Mouse (Mus musculus): ENCODE measurements around the gene Ccdc40. TPM values are rescaled to one million over a fixed set of nuclear protein-coding genes. Genes with fewer than 3 reads are reported as not detected.

The Ccdc40 gene
- total and polyA plus RNA-seq, 2 experiments: 0.09 TPM; not detected in 1

DNA sequence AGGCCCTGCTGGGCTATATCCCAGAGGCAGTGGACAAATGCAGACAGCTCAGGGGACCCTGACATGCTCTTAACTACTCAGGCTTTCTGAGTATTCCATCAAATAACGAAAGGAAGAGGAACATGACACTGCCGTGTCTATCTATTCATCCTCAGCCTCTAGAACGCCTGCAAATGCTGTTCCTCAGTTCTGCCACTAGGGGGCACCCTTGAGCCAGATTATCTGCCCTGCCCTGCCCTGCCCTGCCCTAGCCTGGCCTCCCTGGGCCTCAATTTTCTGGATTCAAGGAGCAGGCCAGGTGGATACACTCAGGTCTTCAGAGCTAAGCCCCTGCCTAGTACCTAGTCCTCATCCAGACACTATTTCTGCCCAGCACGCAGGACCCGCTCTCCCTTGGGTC, 24.9 kb upstream of the Ccdc40 start:
- Histone ChIP-seq H3K4me1 (ENCODE audit: control insufficient read depth, insufficient read depth, low read length) (no peaks in the 10 kb centered on the region), H3K27me3 (ENCODE audit: control insufficient read depth, insufficient read depth, low read length) (no peaks in the 10 kb centered on the region), H3K36me3 (ENCODE audit: control insufficient read depth, insufficient read depth, low read length) (no peaks in the 10 kb centered on the region), H3K4me3 (ENCODE audit: insufficient read depth, low read depth, low read length) (no peak overlapping the region), H3K27ac (replicated peaks; ENCODE audit: insufficient read depth, low read depth, low read length) (no peak overlapping the region), H3K9ac (ENCODE audit: low read depth, low read length) (no peak overlapping the region), H3K79me2 (ENCODE audit: control insufficient read depth, insufficient read depth, low read length) (peaks cover 6% of the 10 kb centered on the region; the same call in 1 of the 2 replicates)
- 52% methylated on average over 5 of the region's 5 CpGs for WGBS
- TF ChIP-seq POLR2A (IDR thresholded peaks at IDR 0.05; ENCODE audit: extremely low read depth, insufficient read depth, low read length) (no peak), CTCF (IDR thresholded peaks at IDR 0.05; ENCODE audit: low read depth, low read length) (peak; percentile 79)
- DNase-seq (ENCODE audit: extremely low read depth, low read depth, low spot score): no peak

DNA sequence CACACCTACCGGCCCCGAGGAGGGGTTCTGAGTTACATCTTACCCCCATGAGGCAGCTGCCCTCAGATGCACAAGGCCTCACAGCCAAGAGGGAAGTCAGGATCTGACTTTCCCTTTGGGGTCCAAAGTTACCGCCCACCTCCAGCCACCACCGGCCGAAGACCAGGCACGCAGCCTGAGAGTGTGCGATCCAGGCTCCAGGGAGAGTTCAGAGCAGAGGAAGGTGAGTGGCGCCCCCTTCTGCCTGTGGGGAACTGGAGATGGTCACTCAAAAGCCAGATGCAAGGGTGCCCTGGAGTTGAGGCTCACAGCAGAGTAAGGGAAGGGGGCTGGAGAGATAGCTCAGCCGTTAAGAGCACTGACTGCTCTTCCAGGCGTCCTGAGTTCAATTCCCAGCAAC, 22.6 kb upstream of the Ccdc40 start:
- DNase-seq (ENCODE audit: extremely low read depth, low read depth, low spot score): no peak
- no peaks in the 10 kb centered on the region for H3K4me1 ChIP-seq (ENCODE audit: control insufficient read depth, insufficient read depth, low read length)
- no peaks in the 10 kb centered on the region; the same call in 1 of the 2 replicates for H3K79me2 ChIP-seq (ENCODE audit: control insufficient read depth, insufficient read depth, low read length)
- 86% methylated on average over 10 of the region's 10 CpGs for WGBS
- no peak overlapping the region for H3K9ac ChIP-seq (ENCODE audit: low read depth, low read length)
- no peak overlapping the region for H3K27ac ChIP-seq (replicated peaks; ENCODE audit: insufficient read depth, low read depth, low read length)
- H3K27me3 ChIP-seq (ENCODE audit: control insufficient read depth, insufficient read depth, low read length): no peaks in the 10 kb centered on the region
- no peaks in the 10 kb centered on the region for H3K36me3 ChIP-seq (ENCODE audit: control insufficient read depth, insufficient read depth, low read length)
- TF ChIP-seq CTCF (IDR thresholded peaks at IDR 0.05; ENCODE audit: low read depth, low read length): peak; percentile 38
- no peak for TF ChIP-seq POLR2A (IDR thresholded peaks at IDR 0.05; ENCODE audit: extremely low read depth, insufficient read depth, low read length)
- H3K4me3 ChIP-seq (ENCODE audit: insufficient read depth, low read depth, low read length): no peak overlapping the region

DNA sequence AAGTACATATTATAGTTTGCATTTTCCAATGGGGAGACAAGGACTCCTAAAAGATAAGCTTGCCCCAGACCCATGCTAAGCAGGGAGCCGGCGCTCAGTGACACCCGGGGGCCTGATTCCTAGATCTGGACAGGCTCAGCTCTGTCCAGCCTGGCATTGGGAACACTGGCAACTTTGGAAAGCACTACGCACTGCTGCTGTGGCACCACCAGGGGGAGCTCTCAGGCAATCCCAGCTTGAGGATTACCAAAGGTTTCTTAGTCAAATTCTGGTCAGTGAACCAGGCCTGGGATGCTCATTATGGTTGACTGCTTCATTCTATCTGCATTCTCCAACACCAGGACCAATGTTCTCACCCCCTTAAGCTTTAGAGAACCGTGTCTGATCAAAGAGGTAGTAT, 21.8 kb upstream of the Ccdc40 start:
- peak; percentile 58 for DNase-seq (ENCODE audit: extremely low read depth, low read depth, low spot score)
- Histone ChIP-seq H3K79me2 (ENCODE audit: control insufficient read depth, insufficient read depth, low read length) (no peaks in the 10 kb centered on the region; the same call in 1 of the 2 replicates), H3K9ac (ENCODE audit: low read depth, low read length) (no peak overlapping the region), H3K27me3 (ENCODE audit: control insufficient read depth, insufficient read depth, low read length) (no peaks in the 10 kb centered on the region), H3K36me3 (ENCODE audit: control insufficient read depth, insufficient read depth, low read length) (no peaks in the 10 kb centered on the region), H3K27ac (replicated peaks; ENCODE audit: insufficient read depth, low read depth, low read length) (no peak overlapping the region), H3K4me1 (ENCODE audit: control insufficient read depth, insufficient read depth, low read length) (no peaks in the 10 kb centered on the region), H3K4me3 (ENCODE audit: insufficient read depth, low read depth, low read length) (no peak overlapping the region)
- peak; percentile 98 for TF ChIP-seq CTCF (IDR thresholded peaks at IDR 0.05; ENCODE audit: low read depth, low read length)
- no peak for TF ChIP-seq POLR2A (IDR thresholded peaks at IDR 0.05; ENCODE audit: extremely low read depth, insufficient read depth, low read length)
- 26% methylated on average over 5 of the region's 5 CpGs for WGBS

DNA sequence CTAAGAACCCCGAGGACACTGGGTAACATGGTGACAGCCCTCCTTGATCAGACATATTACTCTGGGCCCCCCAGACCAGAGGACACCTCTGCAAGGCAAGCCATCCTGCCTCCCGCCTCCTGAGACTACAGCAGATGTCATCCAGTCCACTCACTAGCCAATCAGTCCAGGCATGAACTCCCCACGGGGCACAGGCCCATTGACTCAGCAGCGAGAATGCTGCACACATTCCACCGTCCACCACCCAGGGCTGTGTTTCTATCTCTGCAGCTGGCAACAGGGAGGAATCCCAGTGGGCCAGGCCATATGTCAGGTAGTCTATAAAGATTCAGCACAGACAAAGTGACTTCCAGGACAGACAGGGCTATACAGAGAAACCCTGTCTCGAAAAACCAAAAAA, 20.4 kb upstream of the Ccdc40 start:
- Histone ChIP-seq H3K79me2 (ENCODE audit: control insufficient read depth, insufficient read depth, low read length) (no peaks in the 10 kb centered on the region; the same call in 1 of the 2 replicates), H3K27me3 (ENCODE audit: control insufficient read depth, insufficient read depth, low read length) (no peaks in the 10 kb centered on the region), H3K27ac (replicated peaks; ENCODE audit: insufficient read depth, low read depth, low read length) (no peak overlapping the region), H3K4me3 (ENCODE audit: insufficient read depth, low read depth, low read length) (no peak overlapping the region), H3K36me3 (ENCODE audit: control insufficient read depth, insufficient read depth, low read length) (no peaks in the 10 kb centered on the region), H3K4me1 (ENCODE audit: control insufficient read depth, insufficient read depth, low read length) (peaks cover under 1% of the 10 kb centered on the region; the same call in 1 of the 2 replicates), H3K9ac (ENCODE audit: low read depth, low read length) (no peak overlapping the region)
- DNase-seq (ENCODE audit: extremely low read depth, low read depth, low spot score): no peak
- no peak for TF ChIP-seq POLR2A (IDR thresholded peaks at IDR 0.05; ENCODE audit: extremely low read depth, insufficient read depth, low read length)
- 92% methylated on average over 6 of the region's 6 CpGs for WGBS

DNA sequence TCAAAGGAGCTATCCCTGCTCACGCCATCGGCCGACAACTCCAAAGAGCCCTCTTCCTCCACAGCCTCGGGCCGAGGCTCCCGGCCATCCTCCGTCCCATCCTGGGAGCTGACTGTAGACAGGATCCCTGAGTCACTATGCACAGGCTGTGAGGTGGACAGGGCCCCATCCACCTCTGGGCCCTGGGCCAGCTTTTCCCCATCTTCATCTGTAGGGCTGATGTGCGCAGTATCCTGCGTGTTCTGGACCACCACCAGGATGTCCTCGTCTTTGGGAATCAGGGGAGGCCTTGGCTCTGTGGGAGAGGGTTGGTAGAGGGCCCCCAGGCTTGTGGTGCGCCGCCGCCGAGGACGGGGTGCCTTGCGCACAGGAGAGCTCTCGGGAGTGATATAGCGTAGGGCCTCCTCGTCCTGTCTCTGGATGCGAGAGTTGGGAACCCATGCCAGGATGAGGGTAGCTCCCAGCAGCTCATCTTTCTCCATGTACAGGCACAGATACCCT, 19.5 kb upstream of the Ccdc40 start:
- DNase-seq (ENCODE audit: extremely low read depth, low read depth, low spot score): no peak
- Histone ChIP-seq H3K9ac (ENCODE audit: low read depth, low read length) (no peak overlapping the region), H3K79me2 (ENCODE audit: control insufficient read depth, insufficient read depth, low read length) (no peaks in the 10 kb centered on the region; the same call in 1 of the 2 replicates), H3K27ac (replicated peaks; ENCODE audit: insufficient read depth, low read depth, low read length) (no peak overlapping the region), H3K4me3 (ENCODE audit: insufficient read depth, low read depth, low read length) (no peak overlapping the region), H3K4me1 (ENCODE audit: control insufficient read depth, insufficient read depth, low read length) (peaks cover 7% of the 10 kb centered on the region; the same call in 1 of the 2 replicates), H3K36me3 (ENCODE audit: control insufficient read depth, insufficient read depth, low read length) (no peaks in the 10 kb centered on the region), H3K27me3 (ENCODE audit: control insufficient read depth, insufficient read depth, low read length) (no peaks in the 10 kb centered on the region)
- 96% methylated on average over 20 of the region's 20 CpGs for WGBS
- TF ChIP-seq CTCF (IDR thresholded peaks at IDR 0.05; ENCODE audit: low read depth, low read length): no peak
- no peak for TF ChIP-seq POLR2A (IDR thresholded peaks at IDR 0.05; ENCODE audit: extremely low read depth, insufficient read depth, low read length)

DNA sequence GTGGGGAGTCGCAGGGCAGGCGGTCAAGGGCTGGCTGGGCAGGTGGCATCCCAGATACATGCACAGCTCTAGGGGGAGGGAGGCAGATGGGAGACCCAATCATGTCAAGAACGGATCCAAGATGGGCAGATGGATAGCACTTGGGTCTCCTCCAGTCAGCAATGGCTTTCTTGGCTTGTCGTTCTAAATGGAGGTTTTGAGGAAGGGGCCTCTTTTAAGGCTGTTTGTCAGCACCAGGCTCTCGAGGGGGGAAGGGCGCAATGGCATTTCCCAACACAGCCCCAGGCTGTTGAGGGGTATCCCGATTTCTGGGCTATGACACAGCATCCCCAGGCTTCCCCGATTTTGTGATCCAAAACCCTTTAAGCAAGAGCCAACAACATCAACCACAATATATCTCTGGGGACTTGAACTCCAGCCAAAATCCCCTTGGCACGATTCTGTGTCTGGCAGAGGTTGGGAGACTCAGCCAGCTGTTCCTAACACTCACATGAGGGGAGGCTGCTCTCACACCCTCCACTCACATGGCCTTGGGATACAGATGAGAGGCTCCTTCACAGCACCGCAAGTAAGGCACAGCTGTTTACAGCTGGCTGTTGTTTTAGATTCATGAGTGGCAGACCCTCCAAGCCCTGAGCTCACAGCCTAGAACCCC, 18.9 kb upstream of the Ccdc40 start:
- TF ChIP-seq CTCF (IDR thresholded peaks at IDR 0.05; ENCODE audit: low read depth, low read length) (no peak), POLR2A (IDR thresholded peaks at IDR 0.05; ENCODE audit: extremely low read depth, insufficient read depth, low read length) (no peak)
- 86% methylated on average over 10 of the region's 10 CpGs for WGBS
- Histone ChIP-seq H3K9ac (ENCODE audit: low read depth, low read length) (no peak overlapping the region), H3K27ac (replicated peaks; ENCODE audit: insufficient read depth, low read depth, low read length) (no peak overlapping the region), H3K4me3 (ENCODE audit: insufficient read depth, low read depth, low read length) (no peak overlapping the region), H3K27me3 (ENCODE audit: control insufficient read depth, insufficient read depth, low read length) (no peaks in the 10 kb centered on the region), H3K4me1 (ENCODE audit: control insufficient read depth, insufficient read depth, low read length) (peaks cover 11% of the 10 kb centered on the region; the same call in 1 of the 2 replicates), H3K36me3 (ENCODE audit: control insufficient read depth, insufficient read depth, low read length) (no peaks in the 10 kb centered on the region), H3K79me2 (ENCODE audit: control insufficient read depth, insufficient read depth, low read length) (no peaks in the 10 kb centered on the region; the same call in 1 of the 2 replicates)
- no peak for DNase-seq (ENCODE audit: extremely low read depth, low read depth, low spot score)
